Mouse (Mus musculus) E14TG2a.4 (cell line): ENCODE measurements around the gene Sv2b.

Experiments used
- H3K27me3 ChIP-seq: 2 replicates; pipeline ENCODE4 v1.6.1; 2014; ENCODE audit warnings: low read length, control low read depth; ENCODE audit not compliant: insufficient read depth
- H3K36me3 ChIP-seq: 2 replicates; pipeline ENCODE4 v1.6.1; 2014; ENCODE audit warnings: low read length, control low read depth; ENCODE audit not compliant: insufficient read depth
- H3K4me1 ChIP-seq: replicated peaks from 2 replicates; pipeline ENCODE4 v1.6.1; 2014; ENCODE audit warnings: low read depth, low read length, control low read depth
- H3K4me3 ChIP-seq: replicated peaks from 2 replicates; pipeline ENCODE4 v1.5.1; 2014; ENCODE audit warnings: mild to moderate bottlenecking, low read length
- H3K9me3 ChIP-seq: 2 replicates; pipeline ENCODE4 v1.6.1; 2014; ENCODE audit warnings: low read length, control low read depth
- CTCF ChIP-seq: conservative IDR thresholded peaks from 2 replicates; pipeline ENCODE4 v1.5.1; 2014; ENCODE audit warnings: low read length
- NANOG ChIP-seq: IDR thresholded peaks from 2 replicates; pipeline ENCODE4 v1.6.1; 2014; ENCODE audit warnings: borderline replicate concordance, low read length, mixed read lengths
- POU5F1 ChIP-seq: IDR thresholded peaks from 2 replicates; pipeline ENCODE4 v1.6.1; 2014; ENCODE audit warnings: low read length, borderline replicate concordance

Sv2b gene

GRCm38 (mm10) chr7:75259945-75260344 lies 49.1 kb downstream of the Sv2b start:
- no peaks in the 10 kb centered on the region for H3K36me3 ChIP-seq
- H3K9me3 ChIP-seq: no peaks in the 10 kb centered on the region
- TF ChIP-seq POU5F1: no peak
- TF ChIP-seq NANOG: no peak
- TF ChIP-seq CTCF: no peak
- H3K27me3 ChIP-seq: no peaks in the 10 kb centered on the region
- no peak overlapping the region for H3K4me3 ChIP-seq
- no peaks in the 10 kb centered on the region for H3K4me1 ChIP-seq

GRCm38 (mm10) chr7:75253611-75254250 lies 55.3 kb downstream of the Sv2b start:
- Histone ChIP-seq H3K9me3 (no peaks in the 10 kb centered on the region), H3K27me3 (no peaks in the 10 kb centered on the region), H3K4me1 (no peaks in the 10 kb centered on the region), H3K4me3 (no peak overlapping the region), H3K36me3 (no peaks in the 10 kb centered on the region)
- TF ChIP-seq NANOG: no peak
- TF ChIP-seq CTCF: no peak
- no peak for TF ChIP-seq POU5F1

- TF ChIP-seq CTCF (no peak), NANOG (no peak), POU5F1 (no peak)
- no peaks in the 10 kb centered on the region for H3K9me3 ChIP-seq
- H3K36me3 ChIP-seq: no peaks in the 10 kb centered on the region
- H3K4me1 ChIP-seq: no peaks in the 10 kb centered on the region
- no peak overlapping the region for H3K4me3 ChIP-seq
- no peaks in the 10 kb centered on the region for H3K27me3 ChIP-seq
Observed at GRCm38 (mm10) chr7:75240754-75241507, 68.1 kb downstream of the Sv2b start.

DNA sequence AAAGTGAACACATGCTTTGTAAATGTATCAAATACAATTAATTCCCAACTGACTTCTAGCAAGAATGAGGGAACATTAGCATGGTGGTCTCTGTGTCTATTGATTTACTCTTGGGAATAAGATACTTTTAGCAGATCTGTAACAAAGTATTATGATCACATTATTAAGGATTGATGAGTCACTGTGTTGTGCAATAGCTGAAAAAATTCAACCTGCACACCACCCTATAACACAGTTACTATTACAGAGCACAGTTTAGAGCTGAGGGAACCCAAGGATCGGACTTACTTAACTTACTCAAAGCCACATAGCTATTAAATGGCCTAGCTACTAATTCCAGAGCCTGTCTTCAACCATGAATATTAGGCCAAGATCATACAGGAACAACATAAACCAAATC lies 72.7 kb downstream of the Sv2b start:
- no peak overlapping the region for H3K4me3 ChIP-seq
- H3K4me1 ChIP-seq: no peaks in the 10 kb centered on the region
- no peak for TF ChIP-seq POU5F1
- no peak for TF ChIP-seq CTCF
- no peak for TF ChIP-seq NANOG
- no peaks in the 10 kb centered on the region for H3K27me3 ChIP-seq
- H3K9me3 ChIP-seq: no peaks in the 10 kb centered on the region
- H3K36me3 ChIP-seq: no peaks in the 10 kb centered on the region

DNA sequence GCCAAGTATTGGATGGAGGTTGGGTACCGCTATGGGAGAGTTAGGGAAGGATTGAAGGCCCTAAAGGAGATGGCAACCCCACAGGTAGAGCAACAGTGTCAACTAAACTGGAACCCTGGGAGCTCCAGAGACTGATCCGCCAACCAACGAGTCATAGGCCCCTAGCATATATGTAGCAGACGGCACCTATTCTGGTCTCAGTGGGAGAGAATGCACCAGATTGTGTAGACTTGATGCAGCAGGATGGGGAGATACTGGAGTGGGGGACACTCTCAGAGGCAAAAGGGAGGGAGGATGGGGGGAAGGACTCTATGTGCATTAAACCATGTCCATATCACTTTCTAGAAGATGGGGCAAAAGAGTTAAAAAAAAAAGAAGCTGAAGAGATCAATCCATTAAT lies 84.9 kb downstream of the Sv2b start:
- TF ChIP-seq POU5F1: no peak
- Histone ChIP-seq H3K4me1 (no peaks in the 10 kb centered on the region), H3K27me3 (no peaks in the 10 kb centered on the region)

DNA sequence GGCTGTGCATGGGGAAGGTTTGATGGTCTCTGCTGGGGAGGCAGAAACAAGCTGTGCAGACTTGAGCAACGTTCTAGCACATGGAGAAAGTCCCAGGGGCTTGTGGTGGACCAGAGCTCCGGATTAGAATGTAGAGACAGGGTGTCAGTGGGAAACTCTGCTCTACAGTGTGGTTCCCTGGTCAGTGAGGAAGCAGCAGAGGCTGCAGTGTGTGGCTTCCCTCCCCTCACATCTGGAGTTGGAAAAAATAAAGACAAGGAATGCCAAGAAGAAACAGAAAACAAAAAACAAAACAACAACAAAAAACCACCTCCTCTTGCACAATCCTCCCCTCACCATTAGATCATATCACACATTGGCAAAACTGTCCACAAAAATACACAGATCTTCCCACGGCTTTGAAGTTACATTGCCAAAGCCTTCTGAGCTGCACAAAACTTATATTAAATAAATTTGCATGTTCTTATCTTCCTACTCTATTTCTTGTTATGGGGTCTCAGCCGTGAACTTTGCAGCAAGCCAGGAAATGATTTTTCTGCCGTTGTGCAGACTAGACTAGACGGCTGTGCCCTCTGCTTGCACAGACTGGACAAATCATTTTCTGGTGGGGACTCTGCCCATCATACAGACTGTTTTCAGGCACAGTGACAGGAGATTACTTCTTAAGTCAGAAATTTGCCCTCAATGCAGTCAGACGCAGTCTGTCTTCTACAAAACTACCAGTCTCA lies 86.2 kb downstream of the Sv2b start:
- Histone ChIP-seq H3K4me3 (no peak overlapping the region), H3K36me3 (no peaks in the 10 kb centered on the region), H3K27me3 (no peaks in the 10 kb centered on the region), H3K4me1 (no peaks in the 10 kb centered on the region), H3K9me3 (peaks cover 9% of the 10 kb centered on the region)
- TF ChIP-seq POU5F1 (no peak), NANOG (no peak), CTCF (no peak)

More for the DNA sequence above, 84.9 kb downstream of the Sv2b start:
- Histone ChIP-seq H3K36me3 (no peaks in the 10 kb centered on the region), H3K4me3 (no peak overlapping the region), H3K9me3 (peaks cover 6% of the 10 kb centered on the region)

- Histone ChIP-seq H3K36me3 (no peaks in the 10 kb centered on the region), H3K4me3 (no peak overlapping the region), H3K4me1 (no peaks in the 10 kb centered on the region), H3K9me3 (peaks cover 9% of the 10 kb centered on the region), H3K27me3 (no peaks in the 10 kb centered on the region)
- no peak for TF ChIP-seq NANOG
- TF ChIP-seq CTCF: no peak
Observed at GRCm38 (mm10) chr7:75220786-75221185, 88.3 kb downstream of the Sv2b start.

- no peak overlapping the region for H3K4me3 ChIP-seq
- no peaks in the 10 kb centered on the region for H3K4me1 ChIP-seq
- TF ChIP-seq CTCF: no peak
- TF ChIP-seq POU5F1: no peak
- no peak for TF ChIP-seq NANOG
- peaks cover 9% of the 10 kb centered on the region for H3K9me3 ChIP-seq
- H3K36me3 ChIP-seq: no peaks in the 10 kb centered on the region
- no peaks in the 10 kb centered on the region for H3K27me3 ChIP-seq
Observed at GRCm38 (mm10) chr7:75220296-75220695, 88.8 kb downstream of the Sv2b start.
